Mouse (Mus musculus) heart, adult 2 months (tissue): ENCODE data around the gene Msantd1.

Experiments
- CTCF ChIP-seq: fragments of 200-600 bp; IDR thresholded peaks from 2 replicates; pipeline ENCODE4 v1.8.1; 2022; ENCODE audit warnings: antibody characterized with exemption, mild to moderate bottlenecking, moderate library complexity
- POLR2A ChIP-seq: fragments of 200-500 bp; IDR thresholded peaks from 2 replicates; pipeline ENCODE4 v1.6.1; 2011; ENCODE audit warnings: mild to moderate bottlenecking, low read depth, low read length, control low read depth; ENCODE audit not compliant: insufficient read depth

DNA sequence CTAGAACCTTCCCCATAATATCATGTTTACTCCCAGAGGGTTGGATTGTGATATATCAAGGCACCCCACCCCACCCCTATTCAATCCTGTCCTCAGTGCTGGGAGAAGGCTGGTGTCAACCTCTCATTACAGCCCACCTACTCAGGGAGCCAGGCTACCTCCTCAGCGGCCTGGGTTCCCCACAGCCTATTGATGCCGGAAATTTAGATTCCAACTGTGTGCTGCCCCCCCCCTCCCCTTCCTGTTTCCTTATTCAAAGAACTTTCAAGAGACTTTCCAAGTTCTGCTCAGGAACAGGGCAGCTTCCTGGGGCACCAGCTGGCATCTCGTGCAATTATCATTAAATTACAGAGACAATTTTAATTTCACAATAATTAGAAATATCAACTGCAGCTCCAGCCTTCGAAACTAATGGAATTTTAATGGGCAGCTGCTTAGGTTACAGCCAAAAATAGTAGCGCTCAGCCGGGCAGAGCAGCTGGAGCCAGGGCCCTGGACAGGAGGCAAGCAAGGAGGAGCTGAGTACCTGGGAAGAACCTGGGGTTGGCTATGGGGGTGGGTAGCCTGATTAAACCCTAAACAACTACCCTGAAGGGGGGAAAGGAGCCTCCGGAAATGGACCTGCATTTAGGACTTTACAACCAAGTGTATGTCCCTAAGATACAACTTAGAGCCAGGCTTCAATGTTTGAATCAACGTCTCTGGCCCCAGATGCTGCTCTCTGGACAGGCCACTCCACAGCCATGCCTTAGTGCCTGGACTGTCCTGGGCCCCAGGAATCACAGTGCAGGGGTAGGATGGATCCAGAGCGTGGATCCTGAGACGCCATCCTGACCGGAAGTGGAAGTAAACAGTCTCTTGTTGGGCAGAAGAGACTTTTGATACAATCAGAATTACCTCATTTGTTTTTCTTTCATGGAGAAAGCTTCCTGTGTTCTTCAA lies 24.0 kb downstream of the Msantd1 start:
- TF ChIP-seq POLR2A (no peak), CTCF (no peak)
